Mouse (Mus musculus) brain, embryonic 14.5 days (tissue): ENCODE measurements around the gene Enthd1.

Source experiments
- CTCF ChIP-seq: fragments of 200-500 bp; IDR thresholded peaks from 2 replicates; pipeline ENCODE4 v1.5.1; 2012; ENCODE audit warnings: inconsistent platforms, mild to moderate bottlenecking, moderate library complexity, borderline replicate concordance; ENCODE audit not compliant: insufficient read depth, insufficient read length; ENCODE audit errors: extremely low read depth
- POLR2A ChIP-seq: fragments of 200-500 bp; IDR thresholded peaks from 2 replicates; pipeline ENCODE4 v1.6.1; 2012; ENCODE audit warnings: mild to moderate bottlenecking, inconsistent platforms, borderline replicate concordance; ENCODE audit not compliant: poor library complexity, insufficient read depth, insufficient read length, severe bottlenecking; ENCODE audit errors: extremely low read depth

DNA sequence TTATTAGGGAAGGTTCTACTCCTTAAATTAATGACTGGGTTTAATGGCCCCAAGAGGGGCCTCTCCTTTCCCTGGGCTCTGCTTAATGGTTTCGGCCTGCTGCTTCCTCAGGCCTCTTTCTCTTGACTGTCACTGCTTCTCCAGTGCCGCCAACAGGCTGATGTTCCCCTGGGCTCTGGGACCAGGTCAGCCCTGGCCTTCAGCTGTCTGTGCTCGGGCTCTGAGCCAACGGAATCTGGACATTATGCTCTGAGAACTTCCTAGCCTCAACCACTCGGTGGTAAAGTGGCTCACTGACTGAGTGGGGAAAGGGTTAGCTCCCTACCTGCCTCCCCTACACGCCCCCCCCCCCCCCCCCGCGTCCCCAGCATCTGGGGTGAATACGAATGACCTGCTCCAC is 147.9 kb downstream of the Enthd1 start:
- no peak for TF ChIP-seq CTCF
- TF ChIP-seq POLR2A: no peak
